Mouse (Mus musculus): ENCODE results near the gene Fez2.

Gene Fez2

DNA sequence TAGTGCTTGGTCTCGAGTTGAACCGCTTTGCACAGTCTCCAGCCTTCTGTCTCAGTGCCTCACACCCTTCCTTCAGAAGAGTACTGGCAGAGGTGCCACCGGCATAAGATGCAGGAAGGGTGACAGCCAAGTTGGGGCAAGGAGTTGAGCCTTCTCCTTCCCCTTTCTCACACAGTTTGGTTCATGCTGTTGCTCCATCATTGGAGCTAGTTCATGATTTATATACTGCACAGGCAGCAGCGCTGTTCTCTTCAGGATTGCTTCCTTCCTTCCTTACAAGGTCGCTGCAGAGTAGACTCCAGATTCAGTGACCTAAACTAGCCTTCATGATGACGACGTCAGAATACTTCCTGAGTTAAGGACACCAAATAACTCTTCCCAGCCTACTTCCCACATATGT lies 51.9 kb downstream of the Fez2 start:
- DNase-seq (ENCODE audit: low spot score): no peak

- DNase-seq (ENCODE audit: low spot score): no peak
Observed at GRCm38 (mm10) chr17:78364555-78365302, 53.2 kb downstream of the Fez2 start.

DNA sequence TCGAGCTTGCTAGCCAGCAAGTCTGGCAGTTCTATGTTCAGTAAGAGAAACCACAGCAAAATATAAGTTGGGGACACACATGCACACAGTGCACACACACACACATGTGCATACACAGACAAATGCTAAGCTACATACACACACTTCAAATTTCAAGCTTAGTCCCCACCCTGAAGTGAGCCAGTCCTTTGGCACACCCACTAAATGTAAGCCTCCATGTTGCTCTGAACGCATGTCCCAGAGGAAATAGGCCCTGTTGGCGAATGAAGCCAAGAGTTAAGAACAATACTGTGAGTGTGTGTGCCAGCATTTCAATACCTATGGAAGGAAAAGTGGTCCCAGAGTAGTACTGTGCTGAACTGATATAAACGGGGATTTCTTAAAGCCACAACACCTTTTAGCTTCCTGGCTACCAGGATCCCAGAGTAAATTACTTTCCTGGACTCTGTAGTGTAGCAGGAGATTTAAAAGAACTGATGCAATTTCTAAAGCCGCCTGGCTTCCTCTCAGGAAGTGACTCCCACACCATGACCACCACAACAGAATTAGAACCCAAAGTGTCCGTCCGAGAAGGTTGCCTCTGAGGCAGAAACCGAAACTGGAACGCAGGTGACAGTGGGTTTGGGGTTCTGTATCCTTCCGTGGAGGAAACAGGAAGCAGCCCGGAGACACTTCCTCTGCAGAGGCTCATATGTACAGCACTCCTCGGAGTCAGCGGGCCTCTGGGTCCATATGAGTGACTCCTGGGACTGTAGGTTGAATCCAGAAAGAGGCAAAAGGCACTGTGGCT lies 55.8 kb downstream of the Fez2 start:
- DNase-seq (ENCODE audit: low spot score): no peak

GRCm38 (mm10) chr17:78358251-78358726 lies 59.7 kb downstream of the Fez2 start:
- no peak for DNase-seq (ENCODE audit: low spot score)

GRCm38 (mm10) chr17:78357753-78358152 lies 60.2 kb downstream of the Fez2 start:
- DNase-seq (ENCODE audit: low spot score): no peak

DNA sequence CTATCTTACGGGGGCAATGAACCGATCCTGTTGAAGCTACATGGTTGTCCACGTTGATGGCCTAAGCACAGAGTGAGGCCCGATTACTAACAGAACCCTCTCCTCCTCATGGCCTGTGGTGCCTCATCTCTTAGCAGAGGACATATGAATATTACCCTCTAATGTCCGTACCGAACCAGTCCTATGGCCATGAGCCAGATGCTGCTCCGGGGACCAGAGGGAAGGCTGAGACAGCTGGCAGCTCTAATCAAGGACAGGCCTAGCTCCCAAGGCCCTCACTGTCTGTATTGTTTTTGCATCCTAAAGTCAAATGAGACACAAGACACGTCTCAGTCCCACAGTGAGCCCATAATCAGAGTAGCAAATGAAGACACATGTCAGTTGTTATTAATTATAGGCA lies 62.3 kb downstream of the Fez2 start:
- no peak for DNase-seq (ENCODE audit: low spot score)

DNA sequence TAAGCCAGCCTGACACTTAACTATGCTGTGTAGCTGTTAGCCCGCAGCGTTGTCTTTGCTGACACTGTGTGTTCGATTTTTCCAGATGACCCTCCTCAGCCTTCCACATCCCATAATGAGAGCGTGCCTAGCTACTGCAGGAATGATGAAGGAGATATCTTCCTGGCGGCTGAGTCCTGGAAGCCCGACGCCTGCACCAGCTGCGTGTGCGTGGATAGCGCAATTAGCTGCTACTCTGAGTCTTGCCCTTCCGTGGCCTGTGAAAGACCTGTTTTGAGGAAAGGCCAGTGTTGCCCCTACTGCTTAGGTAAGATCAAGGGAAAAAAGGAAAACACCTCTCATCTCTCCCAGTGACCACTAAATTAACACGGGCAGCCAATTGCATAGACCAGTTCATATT lies 63.1 kb downstream of the Fez2 start:
- no peak for DNase-seq (ENCODE audit: low spot score)

GRCm38 (mm10) chr17:78354411-78354810 lies 63.5 kb downstream of the Fez2 start:
- no peak for DNase-seq (ENCODE audit: low spot score)

- DNase-seq (ENCODE audit: low spot score): no peak
Observed at GRCm38 (mm10) chr17:78352500-78352855, 65.5 kb downstream of the Fez2 start.

DNA sequence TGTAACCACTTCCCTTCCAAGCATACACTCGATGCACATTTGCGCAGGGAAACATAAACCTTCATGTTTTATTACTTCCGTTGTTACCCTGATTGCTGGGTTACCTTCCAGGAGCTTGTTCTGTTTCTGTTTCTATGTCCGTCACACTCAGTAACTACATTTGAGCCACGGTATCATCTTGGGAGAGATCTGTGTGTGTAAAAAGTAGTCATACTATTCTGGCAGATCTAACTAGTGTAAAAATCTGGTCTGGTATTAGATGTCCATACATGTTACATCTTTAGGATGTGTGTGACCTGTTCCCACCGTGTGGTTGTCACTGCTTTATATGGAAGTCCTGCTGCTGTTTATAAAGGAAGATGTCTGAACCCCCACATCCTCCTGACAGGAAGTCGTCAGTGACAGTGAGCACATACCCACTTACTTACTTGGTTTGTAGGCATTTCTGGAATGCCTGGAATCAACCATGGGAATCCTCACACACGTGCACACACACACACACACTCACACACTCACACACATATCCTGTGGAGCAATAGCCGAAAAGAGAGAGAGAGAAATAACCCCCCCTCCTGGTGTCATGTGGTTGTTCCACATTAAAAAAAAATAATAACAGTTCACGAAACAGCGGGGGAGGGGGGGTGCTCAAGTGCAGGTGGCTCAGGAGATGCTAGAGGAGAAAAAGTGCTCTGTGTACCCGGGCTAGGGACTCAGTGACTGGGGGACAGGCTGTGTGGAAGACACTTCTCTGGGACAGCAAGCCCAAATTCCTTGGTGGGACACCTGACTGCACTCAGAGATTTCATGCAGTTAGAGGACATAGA lies 66.1 kb downstream of the Fez2 start:
- no peak for DNase-seq (ENCODE audit: low spot score)

GRCm38 (mm10) chr17:78347111-78347801 lies 70.7 kb downstream of the Fez2 start:
- DNase-seq (ENCODE audit: low spot score): no peak

GRCm38 (mm10) chr17:78343688-78344087 lies 74.3 kb downstream of the Fez2 start:
- no peak for DNase-seq (ENCODE audit: low spot score)

- DNase-seq (ENCODE audit: low spot score): no peak
Observed at GRCm38 (mm10) chr17:78335250-78335649, 82.7 kb downstream of the Fez2 start.

DNA sequence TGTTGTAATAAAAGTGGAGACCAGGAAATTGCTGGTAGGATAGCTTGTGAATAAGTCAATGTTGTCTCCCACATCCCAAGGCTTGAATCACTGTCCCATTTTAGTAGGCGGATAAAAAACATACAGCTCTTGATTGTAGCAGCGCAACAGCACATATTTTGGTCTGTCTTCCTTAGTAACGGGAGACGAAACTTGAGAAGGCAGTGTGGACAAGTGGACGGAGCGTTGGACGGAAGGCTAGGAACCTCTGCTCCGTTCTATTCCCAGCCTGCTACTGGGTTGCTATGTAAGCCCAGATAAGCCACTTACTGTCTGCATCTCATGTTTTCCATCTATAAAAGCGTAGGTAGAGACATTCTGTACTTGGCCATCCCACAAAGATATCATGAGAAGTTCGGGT lies 84.7 kb downstream of the Fez2 start:
- DNase-seq (ENCODE audit: low spot score): no peak

DNA sequence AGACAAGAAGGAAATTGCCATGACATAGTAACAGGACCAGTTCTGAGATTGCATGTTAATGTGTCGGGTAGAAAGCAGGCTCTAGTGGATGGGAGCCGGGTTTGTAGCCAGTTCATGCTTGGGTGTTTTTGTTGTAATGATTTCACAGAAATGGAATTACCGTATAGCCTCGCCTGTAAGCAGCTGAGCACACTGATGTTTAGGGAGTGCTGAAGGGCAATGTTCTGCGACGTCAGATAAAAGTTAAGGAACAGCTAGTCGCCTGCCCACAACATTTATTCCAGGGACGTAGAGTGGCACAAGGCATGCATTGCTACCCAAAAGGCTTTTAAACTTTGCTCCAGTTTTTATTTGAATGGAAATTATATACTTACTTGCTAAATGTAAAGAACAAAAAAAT lies 86.5 kb downstream of the Fez2 start:
- DNase-seq (ENCODE audit: low spot score): no peak

DNA sequence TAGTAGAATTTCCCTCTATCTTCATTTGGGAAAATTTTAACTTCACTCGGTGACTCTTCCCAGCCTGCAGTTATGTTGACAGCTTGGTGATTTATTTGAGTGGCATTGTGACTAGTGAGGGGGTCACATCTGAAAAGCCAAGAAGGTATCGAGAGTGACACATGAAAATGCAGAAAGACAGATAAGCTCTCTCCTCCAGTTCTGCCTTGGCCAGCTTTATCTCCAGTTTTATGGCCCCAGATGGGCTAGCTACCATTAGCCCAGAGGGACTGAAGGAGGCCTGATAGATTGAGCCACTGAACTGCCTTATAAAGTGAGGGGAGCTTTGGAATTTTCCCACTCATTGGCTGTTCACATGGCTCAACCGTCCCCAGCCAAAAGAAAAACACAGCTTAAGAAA lies 89.7 kb downstream of the Fez2 start:
- DNase-seq (ENCODE audit: low spot score): no peak

DNA sequence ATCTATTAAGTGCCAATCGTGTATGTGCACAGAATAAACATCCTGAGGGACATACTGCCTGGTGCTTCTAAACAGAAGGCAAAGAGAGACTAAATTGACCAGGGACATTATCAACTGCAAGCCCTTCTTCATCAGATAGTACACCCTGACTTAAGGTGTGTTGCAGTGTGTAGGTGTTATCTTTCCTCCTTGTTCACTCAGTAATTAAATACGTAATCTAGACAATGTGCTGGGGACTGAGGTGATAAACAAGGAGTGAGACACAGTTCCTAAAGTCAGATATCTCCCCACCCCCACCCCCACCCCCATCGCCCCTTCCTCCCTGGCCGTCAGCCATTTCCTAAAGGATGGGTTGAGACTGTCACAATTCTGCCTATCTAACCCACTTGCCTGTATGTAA lies 90.8 kb downstream of the Fez2 start:
- DNase-seq (ENCODE audit: low spot score): no peak

DNA sequence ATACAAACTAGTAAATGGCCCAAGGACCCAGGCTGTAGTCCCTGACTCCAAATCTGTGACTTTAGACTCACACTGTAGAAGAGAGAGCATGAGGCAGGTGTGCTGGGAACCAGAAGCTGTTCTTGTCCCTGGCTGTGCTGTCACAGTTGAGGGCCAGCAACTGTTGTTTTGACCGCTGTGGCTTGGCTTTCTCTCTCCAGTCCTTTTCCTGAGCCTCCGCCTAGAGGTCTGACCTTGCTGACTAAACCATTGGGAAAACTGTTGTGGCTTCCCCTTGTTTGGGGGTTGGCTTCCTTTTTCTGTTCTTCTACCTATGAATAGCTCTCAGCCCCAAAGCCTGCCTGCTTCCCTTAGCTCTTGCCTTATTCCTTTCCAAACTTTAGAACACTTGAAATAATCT lies 91.6 kb downstream of the Fez2 start:
- no peak for DNase-seq (ENCODE audit: low spot score)

GRCm38 (mm10) chr17:78325761-78326332 lies 92.1 kb downstream of the Fez2 start:
- DNase-seq (ENCODE audit: low spot score): no peak

- no peak for DNase-seq (ENCODE audit: low spot score)
Observed at GRCm38 (mm10) chr17:78322369-78323335, 95.3 kb downstream of the Fez2 start.

Measured in urinary bladder, postnatal 14 days (tissue).